Mouse (Mus musculus) CD4-positive, CD25-positive, alpha-beta regulatory T cell, adult 2 months (primary cell): Measurements from ENCODE around the gene Arl16.
A peak's percentile ranks its signal among the peaks of the same experiment; 100 is the strongest.

Experiments used
- DNase-seq: peaks from one replicate; pipeline ENCODE4 v3.0.0-alpha.2; 2012; ENCODE audit warnings: low read depth, low spot score

The Arl16 gene

GRCm38 (mm10) chr11:120492024-120492877 lies 24.8 kb upstream of the Arl16 start:
- DNase-seq = peak; percentile 61

GRCm38 (mm10) chr11:120491317-120492023 lies 24.1 kb upstream of the Arl16 start, which contains the start of gene Slc25a10:
Slc25a10 (plus strand) TSS chr11:120491840.
- peak; percentile 76 for DNase-seq

- DNase-seq = no peak
These were observed 23.1 kb upstream of the Arl16 start for GRCm38 (mm10) chr11:120490291-120491046.

GRCm38 (mm10) chr11:120489054-120489761 lies 21.8 kb upstream of the Arl16 start:
- DNase-seq = peak; percentile 89

- no peak for DNase-seq
These were observed 21.1 kb upstream of the Arl16 start for GRCm38 (mm10) chr11:120488516-120488915.

GRCm38 (mm10) chr11:120485251-120485650 lies 17.8 kb upstream of the Arl16 start:
- DNase-seq = no peak

GRCm38 (mm10) chr11:120484265-120484981 lies 17.0 kb upstream of the Arl16 start, which contains the start of gene Mrpl12:
Mrpl12 (plus strand) TSS chr11:120484613.
- DNase-seq = peak; percentile 96

GRCm38 (mm10) chr11:120483448-120483934 lies 16.1 kb upstream of the Arl16 start:
- no peak for DNase-seq

- no peak for DNase-seq
These were observed 4.6 kb upstream of the Arl16 start for GRCm38 (mm10) chr11:120472052-120472451.

- no peak for DNase-seq
These were observed 307 bp upstream of the Arl16 start for GRCm38 (mm10) chr11:120467736-120468092.

- no peak for DNase-seq
These were observed 1.9 kb downstream of the Arl16 start for GRCm38 (mm10) chr11:120465521-120465920.

- no peak for DNase-seq
These were observed 3.0 kb downstream of the Arl16 start for GRCm38 (mm10) chr11:120464365-120464764.

GRCm38 (mm10) chr11:120463536-120463935 lies 3.9 kb downstream of the Arl16 start:
- no peak for DNase-seq

- peak; percentile 28 for DNase-seq
These were observed 8.4 kb downstream of the Arl16 start for GRCm38 (mm10) chr11:120458847-120459597.

GRCm38 (mm10) chr11:120457772-120458751 lies 9.3 kb downstream of the Arl16 start, which contains the start of the genes Oxld1 and Ccdc137:
Oxld1 (minus strand) TSS chr11:120458068.
Ccdc137 (plus strand) TSS chr11:120458115.
- DNase-seq = peak; percentile 86

- no peak for DNase-seq
These were observed 10.0 kb downstream of the Arl16 start for GRCm38 (mm10) chr11:120457370-120457769.

- no peak for DNase-seq
These were observed 12.0 kb downstream of the Arl16 start for GRCm38 (mm10) chr11:120455413-120455812.

- no peak for DNase-seq
These were observed 12.4 kb downstream of the Arl16 start for GRCm38 (mm10) chr11:120454965-120455364.
